Mouse (Mus musculus) myocyte (in vitro differentiated cells): ENCODE data around the gene Lrrc8e.

Source experiments
- E2F4 ChIP-seq: IDR thresholded peaks from one replicate; pipeline ENCODE4 v1.6.1; 2011; ENCODE audit warnings: mild to moderate bottlenecking, control low read depth, moderate library complexity; ENCODE audit not compliant: insufficient read depth
- MAX ChIP-seq: IDR thresholded peaks from one replicate; pipeline ENCODE4 v1.6.1; 2011; ENCODE audit warnings: low read depth, mild to moderate bottlenecking, control low read depth
- POLR2A ChIP-seq: IDR thresholded peaks from one replicate; pipeline ENCODE4 v1.6.1; 2011; ENCODE audit warnings: low read depth, mild to moderate bottlenecking, control low read depth, moderate library complexity; ENCODE audit not compliant: insufficient read length
- POLR2AphosphoS2 ChIP-seq: IDR thresholded peaks from one replicate; pipeline ENCODE4 v1.6.1; 2011; ENCODE audit warnings: low read depth, control low read depth; ENCODE audit not compliant: insufficient read length
- TCF12 ChIP-seq: IDR thresholded peaks from one replicate; pipeline ENCODE4 v1.6.1; 2011; ENCODE audit warnings: mild to moderate bottlenecking, control low read depth; ENCODE audit not compliant: poor library complexity, insufficient read depth, severe bottlenecking
- TCF3 ChIP-seq: IDR thresholded peaks from one replicate; pipeline ENCODE4 v1.6.1; 2011; ENCODE audit warnings: low read depth, control low read depth; ENCODE audit not compliant: insufficient read length
- USF1 ChIP-seq: IDR thresholded peaks from one replicate; pipeline ENCODE4 v1.6.1; 2011; ENCODE audit warnings: low read depth, mild to moderate bottlenecking, control low read depth, moderate library complexity

DNA sequence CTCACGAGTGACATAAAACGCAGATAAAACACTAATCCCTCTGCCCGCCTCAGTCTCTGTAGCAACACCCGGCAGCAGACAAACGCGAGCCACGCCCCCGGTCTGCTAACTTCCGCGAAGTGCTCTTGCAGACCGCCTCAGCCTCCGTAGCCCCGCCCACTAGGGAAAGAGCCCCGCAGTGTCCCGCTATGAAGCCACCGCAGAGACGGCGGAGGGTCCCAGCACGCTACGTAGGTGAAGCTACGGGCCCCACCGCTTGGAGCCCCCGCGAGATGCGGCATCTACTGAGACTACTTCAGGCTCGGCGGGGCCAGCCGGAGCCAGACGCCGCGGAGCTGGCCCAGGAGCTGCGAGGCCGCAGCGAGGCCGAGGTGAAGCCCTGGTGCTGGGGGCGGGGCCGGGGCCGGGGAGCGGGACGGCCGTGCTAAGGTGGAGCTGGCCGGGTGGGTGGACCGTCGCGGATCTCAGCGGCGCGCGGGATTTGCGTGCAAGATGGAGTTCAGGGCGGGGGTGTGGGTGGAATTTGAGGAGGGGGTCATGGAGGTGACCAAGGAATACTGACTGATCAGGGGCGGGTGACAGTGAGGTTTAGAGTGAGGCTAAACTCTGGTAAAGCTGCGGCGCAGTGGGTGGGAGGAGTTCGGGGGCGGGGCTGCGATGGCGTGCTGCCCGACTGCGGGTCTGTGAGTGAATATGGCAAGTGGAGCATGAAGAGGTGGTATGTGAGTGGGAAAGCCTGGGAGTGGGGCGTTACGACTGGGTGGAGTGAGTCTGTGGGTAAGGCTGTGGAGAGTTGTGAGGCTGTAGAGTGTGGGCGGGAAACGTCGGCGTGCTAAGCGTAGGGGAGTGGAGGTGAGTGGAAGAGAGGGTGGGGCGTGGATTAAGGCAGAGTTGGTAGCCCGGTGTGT lies 26.6 kb downstream of the Lrrc8e start, which contains the start of gene Snapc2:
- TF ChIP-seq POLR2AphosphoS2 (peak; percentile 61), POLR2A (no peak), TCF3 (no peak), TCF12 (no peak), E2F4 (no peak), MAX (no peak), USF1 (no peak)
